Mouse (Mus musculus): Measurements from ENCODE around the gene Zic5.

GRCm38 (mm10) chr14:122465931-122466490 is 534 bp upstream of the Zic5 start:
- TF ChIP-seq CTCF (IDR thresholded peaks at IDR 0.05; ENCODE audit: borderline replicate concordance, extremely low read depth, insufficient read depth, insufficient read length) (no peak), POLR2A (IDR thresholded peaks at IDR 0.05; ENCODE audit: borderline replicate concordance, extremely low read depth, insufficient read depth, insufficient read length, poor library complexity, severe bottlenecking) (no peak)

Data from brain, embryonic 14.5 days (tissue).